Comparison of ENCODE assay signal across 8 mouse cellular contexts in genomic region chr11:115708209-115708876, GRCm38 (mm10). TPM values are rescaled to one million over a fixed set of nuclear protein-coding genes. Genes with fewer than 3 reads are reported as not detected.
DNase-seq lines count a peak whose midpoint lies in the region; ATAC-seq lines count a peak whose summit lies in the region.

Gene Grb2 (minus strand): TSS chr11:115708597.

- H3K9ac ChIP-seq in heart, embryonic 14.5 days (ENCODE audit: low read length): peak within 1 kb of the TSS; percentile 99
- peak within 1 kb of the TSS; percentile 99 for H3K9ac ChIP-seq in liver, embryonic 13.5 days
- H3K9ac ChIP-seq in stomach, embryonic 16.5 days (ENCODE audit: low read length): peak within 1 kb of the TSS; percentile 94

- ATAC-seq in CD4-positive, CD25-positive, alpha-beta regulatory T cell, adult 4 months: peak; percentile 79
- peak; percentile 97 for ATAC-seq in heart, embryonic 14.5 days (ENCODE audit: insufficient number of reproducible peaks, insufficient read depth, low FRiP score, low read depth)
- ATAC-seq in liver, embryonic 13.5 days (ENCODE audit: low read depth): peak; percentile 93
- ATAC-seq in stomach, embryonic 16.5 days (ENCODE audit: insufficient read depth, low FRiP score): peak; percentile 98

- peak within 1 kb of the TSS; percentile 93 for H3K4me2 ChIP-seq in heart, embryonic 14.5 days (ENCODE audit: low read length)
- peak within 1 kb of the TSS; percentile 95 for H3K4me2 ChIP-seq in liver, embryonic 13.5 days
- peak within 1 kb of the TSS; percentile 96 for H3K4me2 ChIP-seq in stomach, embryonic 16.5 days (ENCODE audit: low read depth, low read length)

- H3K4me3 ChIP-seq in heart, embryonic 14.5 days (ENCODE audit: control insufficient read depth in 1 of 2, insufficient read depth in 1 of 2, low read depth in 1 of 2, low read length in 2 of 2): peak within 1 kb of the TSS; percentile 95 to 98
- H3K4me3 ChIP-seq in liver, embryonic 13.5 days (replicated peaks): peak within 1 kb of the TSS; percentile 97
- H3K4me3 ChIP-seq in stomach, embryonic 16.5 days (replicated peaks; ENCODE audit: low read length): peak within 1 kb of the TSS; percentile 78

- peak; percentile 94 for DNase-seq in c-Kit-negative CD71-positive TER-119-positive erythroid progenitor cells, embryonic 14.5 days (ENCODE audit: low read depth, low spot score)
- DNase-seq in fibroblast of lung, adult 2 months (ENCODE audit: low read depth): peak; percentile 82
- DNase-seq in kidney, postnatal 14 days: peak; percentile 99
- peak; percentile 98 for DNase-seq in liver, embryonic 13.5 days
- DNase-seq in neural tube, embryonic 10.5 days (ENCODE audit: extremely low spot score, low spot score): peak; percentile 100

- peaks cover 7 to 30% of the 10 kb centered on the region in 2 experiments for H3K4me1 ChIP-seq in heart, embryonic 14.5 days (ENCODE audit: control insufficient read depth in 2 of 2, insufficient read depth in 2 of 2, low read length in 2 of 2)
- H3K4me1 ChIP-seq in liver, embryonic 13.5 days (replicated peaks): peaks cover 68% of the 10 kb centered on the region
- 0 out of 2 replicates have a peak, but pooled peaks cover 9% of the 10 kb centered on the region for H3K4me1 ChIP-seq in stomach, embryonic 16.5 days (ENCODE audit: control insufficient read depth, insufficient read depth, low read length)

- H3K9me3 ChIP-seq in heart, embryonic 14.5 days (ENCODE audit: control insufficient read depth, low read length): no peaks in the 10 kb centered on the region
- H3K9me3 ChIP-seq in liver, embryonic 13.5 days (replicated peaks): no peaks in the 10 kb centered on the region
- H3K9me3 ChIP-seq in stomach, embryonic 16.5 days (replicated peaks; ENCODE audit: control insufficient read depth, low read length): no peaks in the 10 kb centered on the region

- no peaks in the 10 kb centered on the region for H3K27me3 ChIP-seq in heart, embryonic 14.5 days (ENCODE audit: control insufficient read depth, insufficient read depth, low read length)
- no peaks in the 10 kb centered on the region for H3K27me3 ChIP-seq in liver, embryonic 13.5 days
- H3K27me3 ChIP-seq in stomach, embryonic 16.5 days (ENCODE audit: control insufficient read depth, insufficient read depth, low read length): no peaks in the 10 kb centered on the region

- under 1% methylated on average over 82 of the region's 91 CpGs for WGBS in heart, embryonic 14.5 days
- WGBS in liver, embryonic 13.5 days (ENCODE audit: insufficient replicate concordance): under 1% methylated on average over 46 of the region's 91 CpGs
- WGBS in stomach, embryonic 16.5 days: under 1% methylated on average over 86 of the region's 91 CpGs

- H3K27ac ChIP-seq in heart, embryonic 14.5 days (replicated peaks in 1 of 2; ENCODE audit: control insufficient read depth in 1 of 2, insufficient read depth in 1 of 2, low read depth in 2 of 2, low read length in 2 of 2): peak within 1 kb of the TSS; percentile 92 to 95
- H3K27ac ChIP-seq in liver, embryonic 13.5 days: peak within 1 kb of the TSS; percentile 94
- peak within 1 kb of the TSS; percentile 88 for H3K27ac ChIP-seq in stomach, embryonic 16.5 days (ENCODE audit: low read length)

- H3K36me3 ChIP-seq in heart, embryonic 14.5 days (ENCODE audit: control insufficient read depth, insufficient read depth, low read length): no peaks in the 10 kb centered on the region
- no peaks in the 10 kb centered on the region for H3K36me3 ChIP-seq in liver, embryonic 13.5 days
- no peaks in the 10 kb centered on the region for H3K36me3 ChIP-seq in stomach, embryonic 16.5 days (ENCODE audit: control insufficient read depth, insufficient read depth, low read length)

RNA-seq across cellular contexts. Expression of gene Grb2, which starts in this region (rescaled TPM):
- 10 to 100 TPM; 28.8 to 30.9 TPM for polyA plus RNA-seq in CD4-positive, CD25-positive, alpha-beta regulatory T cell, adult 4 months (2017; shearing (Covaris generic))
- polyA plus RNA-seq in heart, embryonic 14.5 days (2014; fragmentation: Nextera tagmentation; extraction: Ambion mirVana): 59.4 and 63.9 TPM in 2 replicates
- 56.7 and 63.5 TPM in 2 replicates for polyA plus RNA-seq in liver, embryonic 13.5 days (2015; fragmentation: Nextera tagmentation; extraction: Ambion mirVana)
- polyA plus RNA-seq in stomach, embryonic 16.5 days (2015; fragmentation: Nextera tagmentation; extraction: Ambion mirVana): 59.1 and 79.6 TPM in 2 replicates

Comparison
In these comparisons a context has a peak if more than half of its experiments do, and no peak if none do; other contexts are left out.
1. Peak in every context shown above with its lines: DNase-seq, ATAC-seq, H3K4me3 ChIP-seq and H3K27ac ChIP-seq.